Mouse (Mus musculus): ENCODE data around the gene Npb.

DNA sequence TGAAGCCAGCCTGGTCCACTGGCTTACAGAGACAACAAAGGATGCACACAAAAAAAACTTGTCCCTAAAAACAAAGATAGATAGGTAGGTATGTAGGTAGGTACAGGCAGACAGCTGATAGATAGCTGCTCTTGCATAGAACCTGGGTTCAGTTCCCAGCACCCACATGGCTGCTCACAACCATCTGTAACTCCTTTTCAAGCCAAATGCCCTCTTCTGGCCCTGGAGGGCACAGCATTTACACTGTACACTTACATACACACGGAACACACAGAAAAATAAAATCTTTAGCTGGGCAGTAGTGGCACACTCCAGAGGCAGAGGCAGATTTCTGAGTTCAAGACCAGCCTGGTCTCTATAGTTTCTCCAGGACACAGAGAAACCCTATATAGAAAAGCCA is 24.3 kb upstream of the Npb start:
- no peak for TF ChIP-seq CTCF (IDR thresholded peaks at IDR 0.05)
- no peak for TF ChIP-seq EP300 (IDR thresholded peaks at IDR 0.05)

Measured in lung, postnatal 0 days (tissue).